Mouse (Mus musculus): ENCODE data around the gene Plscr3.

The Plscr3 gene

DNA sequence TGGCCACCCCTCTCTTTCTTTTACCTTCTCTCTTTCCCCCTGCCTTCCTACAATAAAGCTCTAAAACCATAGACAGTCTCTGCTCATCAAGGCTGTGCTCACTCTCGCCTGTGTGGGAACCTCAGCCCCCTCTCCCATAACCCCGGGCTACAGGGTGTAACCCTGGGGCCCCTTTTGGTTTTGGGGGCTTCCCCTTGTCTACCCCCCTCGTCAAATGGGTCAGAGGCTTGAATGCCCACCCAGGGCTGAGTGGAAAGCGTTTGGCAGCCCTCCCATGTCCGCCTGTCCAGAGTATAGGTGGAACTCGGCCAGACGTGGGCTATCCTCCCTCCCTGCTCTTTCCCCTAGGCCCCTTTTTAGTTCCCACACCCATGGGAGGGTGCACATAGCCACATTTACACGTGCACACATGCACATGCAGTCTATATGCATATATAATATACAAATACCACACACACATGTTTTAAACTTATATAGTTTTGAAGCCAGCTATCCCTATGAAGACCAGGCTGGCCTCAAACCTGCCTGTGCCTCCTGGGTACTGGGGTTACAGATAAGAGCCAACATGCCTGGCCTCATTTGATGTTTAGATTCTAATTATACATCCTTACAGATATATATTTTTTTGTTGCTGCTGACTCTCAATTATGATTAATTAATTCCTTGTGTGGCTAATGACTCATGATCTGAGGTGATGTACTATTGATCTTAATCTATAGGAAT, 18.1 kb downstream of the Plscr3 start:
- no peak for DNase-seq (ENCODE audit: low spot score in 2 of 2)

DNA sequence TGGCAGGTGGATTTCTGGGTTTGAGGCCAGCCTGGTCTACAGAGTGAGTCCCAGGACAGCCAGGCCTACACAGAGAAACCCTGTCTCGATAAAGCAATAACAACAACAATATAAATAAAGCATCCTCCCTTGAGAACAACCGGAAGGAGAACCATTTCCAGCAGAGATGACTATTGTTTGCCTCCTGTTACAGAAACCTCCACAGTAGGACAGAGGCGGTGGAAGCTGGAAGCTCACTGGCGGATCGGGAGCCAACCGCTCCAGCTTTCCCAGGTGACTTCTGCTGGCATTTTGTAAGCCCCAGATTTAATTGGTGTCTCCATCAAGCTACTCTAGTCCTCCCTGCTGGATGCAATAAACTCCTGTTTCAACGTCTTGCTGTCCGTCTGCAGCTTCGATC, 19.4 kb downstream of the Plscr3 start:
- no peak for DNase-seq (ENCODE audit: low spot score in 2 of 2)

DNA sequence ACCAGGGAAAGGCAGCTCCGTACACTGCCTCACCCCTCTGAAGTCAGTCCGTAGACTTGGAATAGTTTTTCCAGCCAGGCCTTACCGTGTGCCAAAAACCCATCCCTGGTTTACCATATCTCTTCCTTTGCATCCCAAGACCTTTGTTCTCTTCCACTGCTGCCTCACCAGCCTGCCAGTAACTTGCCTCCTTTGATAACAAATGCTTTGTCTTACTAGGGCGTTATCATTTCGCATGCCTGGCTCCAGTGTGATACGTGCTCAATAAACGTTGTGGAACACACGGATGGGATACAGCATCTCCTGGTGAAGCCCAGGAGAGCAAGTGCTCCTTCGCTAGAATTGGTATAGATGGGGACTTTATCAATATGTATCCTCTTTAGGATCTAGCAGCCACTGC, 21.2 kb downstream of the Plscr3 start:
- no peak for DNase-seq (ENCODE audit: low spot score in 2 of 2)

DNA sequence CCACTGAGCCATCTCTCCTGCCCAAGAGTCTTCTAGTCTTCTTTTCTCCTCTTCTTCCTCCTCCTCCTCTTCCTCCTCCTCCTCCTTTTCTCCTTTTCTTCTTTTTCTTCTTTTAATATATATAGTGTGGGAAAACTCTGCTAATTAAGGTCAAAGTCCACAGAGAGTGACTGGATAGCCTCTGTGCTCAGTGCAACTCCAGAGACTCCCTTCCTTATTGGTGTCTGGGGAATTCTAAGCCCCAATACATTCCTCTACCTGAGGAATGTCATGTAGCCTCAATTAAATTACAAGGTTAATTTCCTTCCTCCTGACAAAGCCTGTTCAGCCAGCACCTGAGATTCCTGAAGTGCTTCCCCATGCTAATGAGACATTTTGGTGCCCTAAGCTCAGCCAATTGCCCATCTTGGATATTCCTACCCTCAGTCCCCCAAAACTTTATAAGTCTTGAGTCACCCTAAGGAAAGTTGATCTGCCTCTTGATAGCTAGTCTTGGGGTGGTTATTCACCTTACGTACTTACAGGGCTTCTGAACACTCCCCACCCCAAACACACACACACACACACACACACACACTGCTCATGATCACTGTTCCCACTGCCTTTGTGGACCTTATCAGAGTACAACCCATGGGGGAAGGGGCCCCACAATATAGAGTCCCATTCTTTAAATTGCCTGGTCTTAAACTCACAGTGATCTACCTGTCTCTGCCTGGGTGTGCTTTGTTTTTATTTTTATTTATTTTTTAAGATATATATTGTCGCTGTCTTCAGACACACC, 24.3 kb downstream of the Plscr3 start:
- DNase-seq (ENCODE audit: low spot score in 2 of 2) = no peak

DNA sequence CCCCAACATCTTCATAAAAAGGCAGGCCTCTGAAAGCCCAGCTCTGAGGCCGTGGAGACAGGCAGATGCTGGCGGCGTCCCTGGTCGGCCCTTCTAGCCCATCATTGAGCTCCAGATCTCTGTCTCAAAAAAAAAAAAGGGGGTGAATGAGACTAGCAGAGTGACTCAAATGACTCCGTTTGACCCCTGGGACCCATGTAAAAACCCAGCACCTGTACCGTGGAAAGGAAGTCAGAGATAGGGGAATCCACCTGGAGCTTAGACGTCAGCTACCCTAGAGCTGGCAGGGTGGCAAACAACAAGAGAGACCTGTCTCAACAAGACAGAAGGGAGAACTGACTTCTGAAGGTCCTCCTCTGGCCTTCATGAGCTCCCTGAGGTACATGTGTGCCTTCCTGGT, 25.6 kb downstream of the Plscr3 start:
- DNase-seq (ENCODE audit: low spot score in 2 of 2) = no peak

DNA sequence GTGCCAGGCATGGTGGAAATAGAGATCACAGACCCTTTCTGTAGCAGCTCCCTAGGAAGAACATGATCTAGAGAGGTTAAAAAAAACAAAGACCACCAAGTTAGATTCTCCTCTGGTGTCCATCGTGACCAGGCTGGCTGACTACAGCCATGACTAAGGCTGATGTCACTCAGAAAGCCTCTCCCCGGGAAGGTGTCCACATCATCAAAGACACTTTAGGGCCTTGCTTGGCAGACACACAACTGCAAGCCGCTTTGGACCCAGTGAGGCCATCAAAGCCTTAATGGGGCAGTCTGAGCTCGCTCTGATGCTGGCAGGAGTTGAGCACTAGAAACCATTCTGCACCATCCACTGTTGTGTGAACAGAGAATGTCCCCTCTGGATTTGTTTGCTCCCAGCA, 26.3 kb downstream of the Plscr3 start:
- DNase-seq (ENCODE audit: low spot score in 2 of 2) = no peak

DNA sequence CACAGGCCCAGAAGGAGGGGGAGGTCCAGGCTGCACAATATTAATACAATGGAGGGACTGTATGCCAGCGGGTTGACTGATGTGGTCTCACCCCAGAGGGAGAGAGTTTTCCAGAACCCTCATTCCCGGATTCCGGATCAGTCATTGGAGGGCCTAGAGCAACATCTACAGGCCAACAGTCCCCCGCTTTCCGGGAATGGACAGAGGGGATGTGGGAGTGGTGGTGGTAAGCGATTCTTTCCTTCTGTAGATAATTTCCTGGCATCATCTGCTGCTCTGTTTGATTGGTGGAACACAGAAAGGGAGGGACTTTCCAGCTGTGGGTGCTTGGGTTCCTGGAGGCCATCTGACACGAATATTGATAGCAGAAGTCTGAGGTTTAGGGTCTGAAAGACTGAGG, 30.0 kb downstream of the Plscr3 start:
- DNase-seq (ENCODE audit: low spot score in 2 of 2) = no peak

DNA sequence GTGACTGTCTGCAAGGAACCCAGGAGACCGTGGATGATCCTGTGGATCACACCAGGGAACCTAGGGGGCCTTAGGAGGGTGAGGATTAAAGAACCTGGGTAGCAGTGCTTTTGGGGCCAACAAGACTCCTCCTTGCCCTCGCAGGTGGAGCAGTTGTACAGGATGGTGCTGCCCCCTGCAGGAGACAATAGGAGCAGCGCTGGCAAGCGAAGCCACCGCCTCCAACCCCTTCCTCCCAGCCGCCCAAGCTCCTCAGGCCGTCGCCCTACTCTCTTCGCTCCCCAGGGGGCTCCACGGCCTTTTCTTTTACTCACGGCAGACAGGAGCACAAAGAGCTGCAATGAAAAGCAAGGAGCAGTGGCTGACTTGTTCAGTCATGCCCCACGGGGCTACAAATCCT, 30.7 kb downstream of the Plscr3 start:
- DNase-seq (ENCODE audit: low spot score in 2 of 2) = peak; percentile 36 to 42

DNA sequence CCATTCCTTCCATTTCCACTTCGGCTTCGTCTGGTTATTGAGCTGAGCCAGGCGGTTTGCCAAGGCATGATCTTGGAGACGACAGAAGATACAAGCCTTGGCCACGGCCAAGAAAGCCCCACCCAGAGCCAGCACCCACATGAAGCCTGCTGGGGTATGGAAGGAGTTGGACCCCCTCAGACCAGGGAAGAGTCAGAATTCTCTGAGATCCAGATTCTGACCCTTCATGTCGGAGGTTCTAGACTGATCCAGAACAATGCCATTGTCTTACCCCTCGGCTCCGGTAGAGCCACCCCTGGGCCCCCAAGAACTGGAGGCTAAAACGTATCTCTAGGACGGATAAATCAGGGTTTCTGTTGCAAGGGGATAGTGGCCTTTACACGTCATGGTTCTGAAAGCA, 31.7 kb downstream of the Plscr3 start, which contains the start of gene Tmem95:
Tmem95 (minus strand) TSS at position 141 of the 400 bp plus-strand sequence.
- DNase-seq (ENCODE audit: low spot score in 2 of 2) = no peak

DNA sequence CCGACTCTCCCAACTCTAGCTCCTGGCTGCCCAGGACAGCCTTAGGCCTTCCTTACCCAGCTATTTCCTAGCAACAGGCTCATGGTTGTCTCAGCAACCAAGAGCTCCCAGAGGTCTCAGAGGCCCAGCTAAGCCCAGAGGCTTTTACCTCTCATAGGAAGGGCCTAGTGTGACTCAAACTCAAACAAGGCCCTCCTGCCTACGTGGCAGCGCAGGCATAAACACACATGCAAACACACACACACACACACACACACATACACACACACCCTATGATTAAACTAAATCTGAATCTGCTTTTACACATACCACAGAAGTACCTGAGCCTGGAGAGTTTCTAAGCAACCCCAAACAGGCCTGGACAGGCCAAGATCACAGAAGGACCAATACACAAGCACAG, 32.2 kb downstream of the Plscr3 start:
- no peak for DNase-seq (ENCODE audit: low spot score in 2 of 2)

DNA sequence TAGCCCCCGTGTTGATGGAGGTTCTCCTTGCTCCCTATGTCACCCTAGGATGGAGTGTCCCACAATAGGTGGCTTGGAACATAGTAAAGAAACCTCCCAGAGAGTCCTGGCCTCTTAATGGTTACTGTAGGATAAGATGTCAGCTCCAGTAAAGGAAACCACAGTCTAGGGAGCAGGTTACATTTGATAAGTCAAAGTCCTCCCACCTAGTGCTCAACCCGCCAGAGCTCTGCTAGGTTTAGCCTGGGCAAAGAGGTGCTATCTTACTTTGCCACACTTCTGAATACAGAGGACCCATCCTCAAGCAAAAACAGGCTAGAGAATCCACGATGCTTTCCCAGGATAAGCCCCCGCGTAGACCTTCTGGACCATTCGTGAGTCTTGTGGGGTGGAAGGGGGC, 32.8 kb downstream of the Plscr3 start:
- no peak for DNase-seq (ENCODE audit: low spot score in 2 of 2)

DNA sequence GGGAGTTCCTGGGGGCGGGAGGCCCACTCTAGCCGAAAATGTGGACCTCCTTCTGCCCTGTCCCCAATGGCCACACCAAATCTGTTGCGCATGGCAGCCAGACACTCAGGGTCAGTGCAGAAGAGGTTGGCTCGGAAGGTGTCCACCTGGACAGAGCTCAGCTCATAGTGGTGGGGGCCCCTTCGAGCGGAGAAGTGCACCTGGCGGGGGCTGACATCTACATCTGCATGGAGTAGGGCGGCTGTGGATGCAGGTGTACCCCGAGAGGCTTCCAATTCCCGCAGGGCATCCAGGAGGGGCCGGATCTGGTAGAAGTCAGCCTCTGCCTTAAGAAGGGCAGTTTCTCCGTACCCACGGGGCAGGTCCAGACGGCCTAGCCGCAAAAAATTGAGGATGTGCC, 33.5 kb downstream of the Plscr3 start:
- no peak for DNase-seq (ENCODE audit: low spot score in 2 of 2)

DNA sequence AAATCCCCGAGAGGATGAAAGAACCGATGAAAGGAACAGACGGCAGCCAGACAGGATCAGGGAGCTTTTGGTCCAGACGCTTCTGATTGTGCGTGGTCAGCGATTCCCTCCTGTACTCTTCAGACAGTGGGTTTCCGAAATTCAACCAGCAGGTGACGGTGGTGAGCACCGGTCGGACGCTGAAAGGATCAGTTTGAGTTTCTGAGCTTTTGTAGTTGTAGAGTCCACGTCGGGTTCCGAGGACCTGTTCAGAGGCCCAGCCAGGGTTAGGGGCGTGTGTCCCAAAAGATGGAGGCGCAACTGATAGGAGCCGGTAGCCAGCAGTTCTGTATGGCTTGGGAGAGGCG, 34.3 kb downstream of the Plscr3 start:
- DNase-seq (ENCODE audit: low spot score in 2 of 2) = no peak

DNA sequence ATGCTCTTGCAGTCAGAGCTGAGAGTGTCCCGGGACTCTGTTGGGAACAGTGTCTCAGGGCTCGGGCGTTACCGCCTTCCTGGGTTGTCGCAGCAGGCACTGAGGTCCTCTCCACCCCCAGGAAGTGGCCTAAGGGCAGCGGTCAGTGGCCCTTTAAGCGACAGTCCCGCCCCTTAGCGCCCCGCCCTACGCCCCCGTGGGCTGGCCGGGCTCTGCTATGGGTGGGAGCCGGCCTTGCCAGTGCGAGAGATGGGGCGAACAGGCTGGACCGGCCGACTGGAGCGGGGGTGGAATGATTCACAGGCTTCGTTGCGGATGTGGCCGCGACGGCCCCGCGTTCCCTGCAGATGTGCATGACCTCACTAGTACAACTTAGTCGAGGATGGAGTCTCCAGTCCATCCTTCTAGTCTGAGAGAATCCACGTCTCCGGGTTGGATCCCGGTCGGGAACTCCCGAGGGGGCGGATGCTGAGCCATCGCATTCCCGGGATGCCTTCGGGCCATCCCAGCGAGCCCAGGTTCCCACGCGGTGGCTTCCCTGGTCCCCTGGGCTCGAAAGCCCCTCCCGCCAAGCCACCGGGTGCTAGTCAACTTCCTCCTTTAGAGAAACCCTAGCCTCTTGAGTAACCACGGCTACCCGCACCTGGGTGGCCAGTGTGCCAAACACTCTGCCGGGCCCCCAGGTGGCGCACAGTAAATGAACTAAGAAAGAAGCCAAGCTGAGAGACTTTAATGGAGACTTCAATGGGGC, 34.9 kb downstream of the Plscr3 start, which contains the start of gene Kctd11:
Kctd11 (minus strand) TSS at position 554 of the 751 bp plus-strand sequence.
- DNase-seq (ENCODE audit: low spot score in 2 of 2) = peak; percentile 49 to 58

DNA sequence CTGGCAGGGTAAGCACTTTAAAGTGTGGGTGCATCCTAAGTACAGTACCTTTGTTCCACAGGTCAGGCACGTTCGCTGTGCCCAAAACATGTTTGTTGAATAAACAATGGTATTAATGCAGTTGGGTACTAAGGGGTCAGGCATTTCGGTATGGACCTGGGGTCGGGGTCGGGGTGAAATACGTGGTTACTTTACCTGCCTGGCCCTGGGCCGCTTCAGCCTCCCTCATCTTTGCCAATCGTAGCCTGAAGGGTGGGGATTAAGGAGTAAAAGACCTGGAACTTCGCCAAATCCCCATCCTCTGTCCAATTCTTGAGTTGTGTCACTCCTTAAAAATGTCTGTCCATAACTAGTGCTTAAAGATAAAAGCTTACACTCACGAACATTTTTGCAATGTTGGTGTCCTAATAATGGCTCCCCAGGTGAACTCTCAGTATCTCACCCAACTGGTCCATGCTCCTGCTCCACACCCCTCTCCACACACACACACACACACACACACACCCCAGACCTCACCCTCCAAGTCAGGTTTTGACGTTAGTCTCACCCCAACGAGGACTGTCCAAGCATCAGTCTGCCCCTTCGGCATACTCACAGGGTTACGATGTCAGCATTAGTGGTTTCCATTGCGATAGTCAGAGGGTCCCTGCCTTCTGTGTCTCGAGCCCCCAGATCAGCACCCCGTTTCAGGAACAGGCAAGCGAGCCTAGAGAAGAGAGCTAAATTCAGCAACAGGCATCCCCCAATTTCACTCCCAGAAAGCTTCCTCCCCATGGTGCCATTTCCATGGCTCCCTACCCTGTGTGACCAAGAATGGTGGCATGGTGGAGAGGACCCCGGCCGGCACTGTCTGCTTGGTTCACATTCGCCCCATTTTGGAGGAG, 35.9 kb downstream of the Plscr3 start:
- DNase-seq (ENCODE audit: low spot score in 2 of 2) = no peak

DNA sequence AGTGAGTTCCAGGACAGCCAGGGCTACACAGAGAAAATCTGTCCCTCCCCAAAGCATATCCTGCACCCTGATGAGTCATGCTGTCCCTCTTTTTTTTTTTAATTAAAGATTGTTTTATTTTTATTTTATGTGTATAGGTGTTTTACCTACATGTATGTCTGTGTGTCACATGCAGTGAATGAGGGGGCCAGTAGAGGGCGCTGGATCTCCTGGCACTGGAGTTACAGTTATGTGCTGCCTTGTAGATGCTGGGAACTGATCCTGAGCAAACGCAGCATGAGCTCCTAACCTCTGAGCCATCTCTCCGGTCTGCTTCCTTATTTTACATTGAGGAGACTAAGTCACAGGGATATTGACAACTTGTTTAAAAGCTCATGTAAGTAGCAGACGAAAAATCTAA, 36.9 kb downstream of the Plscr3 start:
- no peak for DNase-seq (ENCODE audit: low spot score in 2 of 2)

DNA sequence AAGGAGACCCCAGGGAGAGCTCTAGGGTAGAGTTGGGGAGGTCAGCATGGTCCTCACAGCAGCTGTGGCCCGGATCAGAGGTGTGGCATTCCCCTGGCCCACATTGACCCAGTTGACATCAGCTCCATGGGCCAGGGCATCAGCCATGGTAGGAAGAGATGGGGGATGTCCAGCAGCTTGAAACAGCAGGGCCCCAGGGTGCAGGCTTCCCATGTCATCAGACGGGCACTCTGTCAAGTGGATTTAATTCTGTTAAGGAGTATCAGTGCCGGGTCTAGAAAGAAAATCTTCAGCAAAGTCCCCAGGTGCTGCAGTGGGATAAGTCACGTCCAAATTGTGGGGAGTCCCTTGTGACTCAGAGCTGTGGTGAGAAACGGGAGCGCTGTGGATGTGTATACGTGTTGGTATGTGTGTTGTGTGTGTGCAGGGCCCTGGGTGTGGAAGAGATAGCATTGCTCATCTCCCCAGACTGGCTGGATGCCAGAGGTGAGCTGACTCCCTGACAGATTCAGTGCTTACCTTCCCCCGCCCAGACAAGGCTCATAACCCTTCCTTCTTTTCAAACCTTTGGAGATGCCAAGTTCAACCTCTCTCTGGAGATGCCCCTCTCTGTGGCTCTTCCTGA, 37.5 kb downstream of the Plscr3 start:
- DNase-seq (ENCODE audit: low spot score in 2 of 2) = no peak

DNA sequence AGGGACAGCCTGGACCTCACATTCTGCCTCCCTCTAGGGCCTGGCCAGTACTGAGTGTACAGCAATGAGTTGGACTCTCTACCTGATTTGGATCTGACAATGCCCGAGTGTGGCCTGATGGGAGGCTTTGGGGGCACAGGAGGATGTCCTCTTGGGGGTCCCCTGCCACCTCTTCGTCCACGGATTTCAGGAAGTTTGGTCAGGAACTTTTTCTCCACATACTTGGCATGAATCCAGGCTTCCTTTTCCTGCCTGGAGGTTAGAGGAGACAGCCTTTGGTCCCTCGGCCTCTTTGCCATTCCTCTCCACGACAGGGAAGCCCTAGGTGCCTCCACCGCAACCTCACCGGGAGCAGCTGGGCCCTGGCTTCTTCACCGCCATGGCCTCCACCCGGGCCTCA, 38.1 kb downstream of the Plscr3 start:
- DNase-seq (ENCODE audit: low spot score in 2 of 2) = no peak

DNA sequence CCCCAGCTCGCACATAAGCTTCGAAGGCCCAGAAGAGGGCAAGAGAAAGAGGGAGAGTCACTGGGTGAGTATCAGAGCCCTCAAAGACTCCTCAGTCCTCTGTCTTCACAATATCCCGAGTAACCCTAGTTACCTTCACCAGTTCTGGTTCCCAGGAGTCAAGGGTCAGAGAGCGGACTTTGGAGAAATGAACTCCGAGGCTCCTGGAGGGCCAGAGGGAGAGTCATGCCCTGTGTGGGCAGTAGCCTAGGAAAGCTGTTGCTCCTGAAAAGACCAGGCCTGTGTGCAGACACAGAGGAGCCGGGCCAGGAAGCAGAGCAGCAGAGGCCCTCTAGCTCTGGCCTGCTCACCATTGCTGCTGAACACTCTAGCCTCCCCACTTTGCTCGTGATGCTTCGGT, 38.5 kb downstream of the Plscr3 start:
- DNase-seq (ENCODE audit: low spot score in 2 of 2) = no peak

DNA sequence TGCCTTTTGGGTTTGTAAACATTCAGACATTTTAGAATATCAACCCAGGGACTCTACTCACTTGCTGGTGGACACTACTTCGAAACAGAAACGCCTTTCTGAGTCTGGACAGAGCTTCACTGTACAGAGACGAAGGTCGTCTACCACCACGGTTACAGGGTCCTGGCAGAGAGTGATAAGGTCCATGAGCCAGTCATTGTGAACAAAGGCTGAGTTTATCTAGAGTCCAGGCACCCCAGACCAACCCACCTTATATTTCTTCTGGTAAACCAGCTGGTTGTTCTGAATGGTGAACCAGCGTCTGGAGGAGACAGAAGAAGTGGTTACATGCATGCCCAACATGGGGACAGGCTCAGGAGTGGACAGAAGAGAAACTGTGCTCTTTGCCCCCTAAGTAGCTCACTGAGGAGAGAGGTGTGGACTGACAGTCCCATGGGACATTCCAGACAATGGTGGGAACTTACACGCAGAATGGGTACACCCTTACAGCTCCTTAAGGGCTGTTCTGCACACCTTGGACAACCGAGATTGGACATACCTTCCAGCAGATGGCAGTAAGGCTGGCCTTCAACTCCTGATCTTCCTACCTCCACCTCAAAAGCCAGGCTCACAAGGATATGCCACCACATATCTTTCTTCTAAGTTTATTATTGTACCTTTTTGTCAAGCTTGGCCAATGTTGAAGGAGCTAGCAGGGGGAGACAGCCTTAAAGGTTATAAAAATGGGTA, 40.9 kb downstream of the Plscr3 start:
- DNase-seq (ENCODE audit: low spot score in 2 of 2) = no peak
